26 mouse cellular contexts compared by ENCODE assay signal in genomic region chr7:99188630-99189029, GRCm38 (mm10). TPM values are rescaled to one million over a fixed set of nuclear protein-coding genes. Genes with fewer than 3 reads are reported as not detected.
DNase-seq lines count a peak whose midpoint lies in the region; ATAC-seq lines count a peak whose summit lies in the region.
"Had no signal": no experiment of that assay in that cellular context is flagged by ENCODE, and none has a peak within 500 bp of the region (broad histone marks: within the 10 kb centered on the region; RNA-seq: fewer than 3 reads in every experiment).

No protein-coding gene starts in this region.

- H3K4me3 ChIP-seq in liver, embryonic 13.5 days (replicated peaks), result no peak overlapping the region
- H3K4me3 ChIP-seq: gastrocnemius, adult 2 months; heart, embryonic 12.5 days; hindbrain, embryonic 13.5 days; megakaryocyte, embryonic 14.5 days; midbrain, embryonic 15.5 days had no signal

- peaks cover 22% of the 10 kb centered on the region; the same call in 1 of the 2 replicates for H3K27me3 ChIP-seq in liver, embryonic 13.5 days

- H3K27ac ChIP-seq in liver, embryonic 13.5 days, result 0 out of 2 replicates have a peak overlapping the region, but pooled peaks have one; percentile 16
- H3K27ac ChIP-seq: gastrocnemius, adult 2 months; hindbrain, embryonic 13.5 days; midbrain, embryonic 15.5 days; stomach, postnatal 0 days had no signal

- peak; percentile 14 for DNase-seq in lung, postnatal 36 days
- no peak for DNase-seq in lung, postnatal 10 days
- DNase-seq in adrenal gland, postnatal 36 days, result peak; percentile 57 to 67
- DNase-seq in liver, embryonic 13.5 days, result no peak
- no peak for DNase-seq in kidney, adult 8-10 months
- no peak for DNase-seq in testis, postnatal 10 days (ENCODE audit: low spot score)
- no peak for DNase-seq in layer of hippocampus, postnatal 36 days
- DNase-seq: cerebellum, adult 18-20 months; cerebellum, postnatal 25 days; embryo, embryonic 11 days; gastrocnemius, adult 2 months; heart, postnatal 14 days; kidney, adult 2 months; kidney, postnatal 14 days; lung, embryonic 14.5 days; retina, postnatal 1 day; right cerebral cortex, postnatal 4 days had no signal

- no peaks in the 10 kb centered on the region for H3K36me3 ChIP-seq in liver, embryonic 13.5 days
- H3K36me3 ChIP-seq: heart, embryonic 12.5 days; hindbrain, embryonic 13.5 days; midbrain, embryonic 15.5 days had no signal

- ATAC-seq in liver, embryonic 13.5 days (ENCODE audit: low read depth), result peak; percentile 29; the same call in 1 of the 2 replicates
- ATAC-seq: inflammation-experienced regulatory T-cells, adult 6 months; midbrain, embryonic 15.5 days; Patski had no signal

- WGBS in liver, embryonic 13.5 days (ENCODE audit: insufficient replicate concordance), result 53% methylated on average over 6 of the region's 6 CpGs

- H3K9ac ChIP-seq in liver, embryonic 13.5 days, result no peak overlapping the region
- H3K9ac ChIP-seq: heart, embryonic 12.5 days; hindbrain, embryonic 13.5 days; lung, embryonic 14.5 days; midbrain, embryonic 15.5 days had no signal

- H3K9me3 ChIP-seq in liver, embryonic 13.5 days (replicated peaks), result no peaks in the 10 kb centered on the region
- H3K9me3 ChIP-seq: heart, embryonic 12.5 days; hindbrain, embryonic 13.5 days; megakaryocyte, embryonic 14.5 days; midbrain, embryonic 15.5 days had no signal

- peaks cover 21% of the 10 kb centered on the region for H3K4me1 ChIP-seq in liver, embryonic 13.5 days (replicated peaks)
- H3K4me1 ChIP-seq: heart, embryonic 12.5 days; megakaryocyte, embryonic 14.5 days had no signal

- no peak overlapping the region for H3K4me2 ChIP-seq in liver, embryonic 13.5 days
- H3K4me2 ChIP-seq: heart, embryonic 12.5 days; hindbrain, embryonic 13.5 days; lung, embryonic 14.5 days; midbrain, embryonic 15.5 days had no signal

RNA-seq across cellular contexts. Expression of gene Dgat2, which starts 6.1 kb away (rescaled TPM):
- total RNA-seq in adrenal gland, postnatal 36 days (2021), result 100 to 1,000 TPM; 307 to 556 TPM
- 71.1 and 73.4 TPM in 2 replicates for polyA plus RNA-seq in liver, embryonic 13.5 days (2015; fragmentation: Nextera tagmentation; extraction: Ambion mirVana)
- 100 to 1,000 TPM in 1 of 2 experiments, 10 to 100 TPM in 1; 94.3 to 106 TPM for total RNA-seq in layer of hippocampus, postnatal 36 days (2021)

RNA-seq across cellular contexts. Expression of gene Uvrag, which starts 47.7 kb away (rescaled TPM):
- total RNA-seq in adrenal gland, postnatal 36 days (2021), result 10 to 100 TPM; 31.2 to 36.3 TPM
- 8.9 and 9.0 TPM in 2 replicates for polyA plus RNA-seq in liver, embryonic 13.5 days (2015; fragmentation: Nextera tagmentation; extraction: Ambion mirVana)
- 10 to 100 TPM; 49.0 to 50.7 TPM for total RNA-seq in layer of hippocampus, postnatal 36 days (2021)

RNA-seq across cellular contexts. Expression of gene Mogat2, which starts 49.8 kb away (rescaled TPM):
- 1 to 10 TPM in 1 of 2 experiments, under 1 TPM in 1; 0.16 to 1.5 TPM for total RNA-seq in adrenal gland, postnatal 36 days (2021)
- polyA plus RNA-seq in liver, embryonic 13.5 days (2015; fragmentation: Nextera tagmentation; extraction: Ambion mirVana), result 35.9 and 37.5 TPM in 2 replicates
- not detected for total RNA-seq in layer of hippocampus, postnatal 36 days (2021)
- total RNA-seq: gastrocnemius, adult 2 months; heart, postnatal 14 days; layer of hippocampus, adult 8-10 months; left cerebral cortex, adult 8-10 months had no signal
- polyA plus RNA-seq: inflammation-experienced regulatory T-cells, adult 6 months; Patski had no signal

Comparison
In these comparisons a context has a peak if more than half of its experiments do, and no peak if none do; other contexts are left out.
1. DNase-seq: peak in lung, postnatal 36 days (single experiment) and adrenal gland, postnatal 36 days (2 of 2); none in lung, postnatal 10 days (single experiment), liver, embryonic 13.5 days (single experiment), kidney, adult 8-10 months (0 of 2), testis, postnatal 10 days (single experiment) and layer of hippocampus, postnatal 36 days (0 of 2).